Mouse (Mus musculus): ENCODE measurements at regions not wholly inside any gene's neighbourhood (a gene's known extent, or its start where the extent isn't known, plus 50 kb on each side); places are given as distances from the start of the nearest gene placed in this dataset.

- no peak for DNase-seq (ENCODE audit: low read depth, low spot score)
Observed at GRCm38 (mm10) chr17:88303991-88304390, 136.5 kb upstream of the Foxn2 start.

- DNase-seq (ENCODE audit: low read depth, low spot score): no peak
Observed at GRCm38 (mm10) chr17:88305165-88305564, 135.3 kb upstream of the Foxn2 start.

- DNase-seq (ENCODE audit: low read depth, low spot score): no peak
Observed at GRCm38 (mm10) chr17:88306325-88306724, 134.2 kb upstream of the Foxn2 start.

GRCm38 (mm10) chr17:88307082-88307481 lies 133.4 kb upstream of the Foxn2 start:
- DNase-seq (ENCODE audit: low read depth, low spot score): no peak

GRCm38 (mm10) chr17:88307826-88308225 lies 132.7 kb upstream of the Foxn2 start:
- DNase-seq (ENCODE audit: low read depth, low spot score): no peak

- DNase-seq (ENCODE audit: low read depth, low spot score): no peak
Observed at GRCm38 (mm10) chr17:88312876-88313275, 127.6 kb upstream of the Foxn2 start.

GRCm38 (mm10) chr17:88316213-88316967 lies 124.1 kb upstream of the Foxn2 start:
- DNase-seq (ENCODE audit: low read depth, low spot score): no peak

GRCm38 (mm10) chr17:88317311-88317710 lies 123.2 kb upstream of the Foxn2 start:
- DNase-seq (ENCODE audit: low read depth, low spot score): no peak

GRCm38 (mm10) chr17:88317806-88318205 lies 122.7 kb upstream of the Foxn2 start:
- no peak for DNase-seq (ENCODE audit: low read depth, low spot score)

- DNase-seq (ENCODE audit: low read depth, low spot score): no peak
Observed at GRCm38 (mm10) chr17:88318207-88318791, 122.2 kb upstream of the Foxn2 start.

GRCm38 (mm10) chr17:88318936-88319335 lies 121.6 kb upstream of the Foxn2 start:
- no peak for DNase-seq (ENCODE audit: low read depth, low spot score)

- no peak for DNase-seq (ENCODE audit: low read depth, low spot score)
Observed at GRCm38 (mm10) chr17:88320686-88321085, 119.8 kb upstream of the Foxn2 start.

- DNase-seq (ENCODE audit: low read depth, low spot score): no peak
Observed at GRCm38 (mm10) chr17:88325326-88325909, 115.1 kb upstream of the Foxn2 start.

GRCm38 (mm10) chr17:88325910-88326739 lies 114.4 kb upstream of the Foxn2 start:
- no peak for DNase-seq (ENCODE audit: low read depth, low spot score)

GRCm38 (mm10) chr17:88326740-88327123 lies 113.8 kb upstream of the Foxn2 start:
- no peak for DNase-seq (ENCODE audit: low read depth, low spot score)

- DNase-seq (ENCODE audit: low read depth, low spot score): no peak
Observed at GRCm38 (mm10) chr17:88327791-88328190, 112.7 kb upstream of the Foxn2 start.

GRCm38 (mm10) chr17:88328807-88329206 lies 111.7 kb upstream of the Foxn2 start:
- DNase-seq (ENCODE audit: low read depth, low spot score): no peak

- no peak for DNase-seq (ENCODE audit: low read depth, low spot score)
Observed at GRCm38 (mm10) chr17:88329715-88330114, 110.8 kb upstream of the Foxn2 start.

- DNase-seq (ENCODE audit: low read depth, low spot score): no peak
Observed at GRCm38 (mm10) chr17:88330129-88330528, 110.4 kb upstream of the Foxn2 start.

- no peak for DNase-seq (ENCODE audit: low read depth, low spot score)
Observed at GRCm38 (mm10) chr17:88333816-88334215, 106.7 kb upstream of the Foxn2 start.

- DNase-seq (ENCODE audit: low read depth, low spot score): no peak
Observed at GRCm38 (mm10) chr17:88335271-88335670, 105.2 kb upstream of the Foxn2 start.

GRCm38 (mm10) chr17:88336140-88336769 lies 104.3 kb upstream of the Foxn2 start:
- DNase-seq (ENCODE audit: low read depth, low spot score): no peak
